Mouse (Mus musculus) midbrain, embryonic 11.5 days (tissue): Measurements from ENCODE around the gene Ufsp2. TPM values are rescaled to one million over a fixed set of nuclear protein-coding genes. Genes with fewer than 3 reads are reported as not detected.

ENCODE experiments used
- ATAC-seq: fragments of 200-750 bp; cut with Nextera tagmentation; 2 replicates; pipeline ENCODE4 v1.8.0; 2017; ENCODE audit warnings: moderate TSS enrichment, moderate library complexity; ENCODE audit not compliant: low FRiP score
- DNase-seq: peaks from one replicate; pipeline ENCODE4 v3.0.0; 2015; ENCODE audit warnings: low spot score; ENCODE audit errors: missing footprints
- H3K27ac ChIP-seq: fragments of 300-500 bp; sonication (generic); 2 replicates; pipeline ENCODE4 v1.5.1; 2014; ENCODE audit warnings: low read depth, low read length
- H3K27me3 ChIP-seq: fragments of 300-500 bp; sonication (generic); 2 replicates; pipeline ENCODE4 v1.6.1; 2014; ENCODE audit warnings: mild to moderate bottlenecking, low read length, moderate library complexity, mixed read lengths; ENCODE audit not compliant: control insufficient read depth, insufficient read depth
- H3K36me3 ChIP-seq: fragments of 300-500 bp; sonication (generic); 2 replicates; pipeline ENCODE4 v1.6.1; 2014; ENCODE audit warnings: mild to moderate bottlenecking, low read length, moderate library complexity, mixed read lengths; ENCODE audit not compliant: control insufficient read depth, insufficient read depth
- H3K4me1 ChIP-seq: fragments of 300-500 bp; sonication (generic); 2 replicates; pipeline ENCODE4 v1.6.1; 2014; ENCODE audit warnings: low read length; ENCODE audit not compliant: control insufficient read depth, insufficient read depth
- H3K4me2 ChIP-seq: fragments of 300-500 bp; sonication (generic); 2 replicates; pipeline ENCODE4 v1.6.1; 2014; ENCODE audit warnings: mild to moderate bottlenecking, moderate library complexity
- H3K4me3 ChIP-seq: fragments of 300-500 bp; sonication (generic); 2 replicates; pipeline ENCODE4 v1.5.1; 2014; ENCODE audit warnings: low read depth, low read length
- H3K9ac ChIP-seq: fragments of 300-500 bp; sonication (generic); 2 replicates; pipeline ENCODE4 v1.6.1; 2014; ENCODE audit warnings: low read length
- H3K9me3 ChIP-seq: fragments of 300-500 bp; sonication (generic); 2 replicates; pipeline ENCODE4 v1.6.1; 2016; ENCODE audit warnings: low read length; ENCODE audit not compliant: control insufficient read depth
- WGBS: fragments of 180-500 bp; shearing (Covaris S2); extraction: QIAGEN DNeasy Blood & Tissue Kit; methylation state at CpG from one replicate; pipeline ENCODE4 v1.1.7; 2014; 5-methylcytosine and 5-hydroxymethylcytosine counted together
- polyA plus RNA-seq: library from polyadenylated mRNA; unstranded; fragments of >200 nt; fragmentation: Nextera tagmentation; extraction: Ambion mirVana; gene quantifications from 2 replicates; pipeline ENCODE4 v1.2.1, GENCODE M21; 2014

Ufsp2 gene
- polyA plus RNA-seq, 1 experiment from 2014 or later: 55.0 TPM

GRCm38 (mm10) chr8:45988189-45988588 lies 12.9 kb downstream of the Ufsp2 start:
- Histone ChIP-seq H3K9ac (no peak overlapping the region), H3K27ac (no peak overlapping the region), H3K36me3 (peaks cover 2% of the 10 kb centered on the region; the same call in 1 of the 2 replicates), H3K9me3 (no peaks in the 10 kb centered on the region), H3K4me2 (no peak overlapping the region), H3K27me3 (no peaks in the 10 kb centered on the region), H3K4me1 (no peaks in the 10 kb centered on the region), H3K4me3 (no peak overlapping the region)
- ATAC-seq: no peak
- no peak for DNase-seq
- 71% methylated on average over 2 of the region's 2 CpGs for WGBS

GRCm38 (mm10) chr8:45990631-45991310 lies 15.4 kb downstream of the Ufsp2 start:
- H3K27ac ChIP-seq: no peak overlapping the region
- WGBS: 96% methylated on average over 4 of the region's 4 CpGs
- H3K9ac ChIP-seq: no peak overlapping the region
- no peak overlapping the region for H3K4me2 ChIP-seq
- ATAC-seq (no peak), DNase-seq (no peak)
- no peaks in the 10 kb centered on the region; the same call in 1 of the 2 replicates for H3K36me3 ChIP-seq
- H3K27me3 ChIP-seq: no peaks in the 10 kb centered on the region
- no peak overlapping the region for H3K4me3 ChIP-seq
- no peaks in the 10 kb centered on the region for H3K4me1 ChIP-seq
- H3K9me3 ChIP-seq: no peaks in the 10 kb centered on the region

GRCm38 (mm10) chr8:45994111-45994510 lies 18.8 kb downstream of the Ufsp2 start:
- DNase-seq (no peak), ATAC-seq (no peak)
- Histone ChIP-seq H3K4me3 (no peak overlapping the region), H3K4me1 (peaks cover 2% of the 10 kb centered on the region), H3K27me3 (no peaks in the 10 kb centered on the region), H3K9ac (no peak overlapping the region), H3K4me2 (no peak overlapping the region), H3K36me3 (no peaks in the 10 kb centered on the region; the same call in 1 of the 2 replicates), H3K27ac (no peak overlapping the region), H3K9me3 (no peaks in the 10 kb centered on the region)
- WGBS: 96% methylated on average over 2 of the region's 2 CpGs

- WGBS: 92% methylated on average over 3 of the region's 3 CpGs
- no peaks in the 10 kb centered on the region; the same call in 1 of the 2 replicates for H3K36me3 ChIP-seq
- ATAC-seq: no peak
These were observed 20.2 kb downstream of the Ufsp2 start for GRCm38 (mm10) chr8:45995576-45995975.

GRCm38 (mm10) chr8:45998228-45998627 lies 22.9 kb downstream of the Ufsp2 start:
- no peak overlapping the region for H3K4me3 ChIP-seq
- H3K4me2 ChIP-seq: no peak overlapping the region
- no peak overlapping the region for H3K27ac ChIP-seq
- ATAC-seq: no peak
- peaks cover 6% of the 10 kb centered on the region for H3K4me1 ChIP-seq
- no peaks in the 10 kb centered on the region for H3K9me3 ChIP-seq
- no peaks in the 10 kb centered on the region for H3K27me3 ChIP-seq
- no peak overlapping the region for H3K9ac ChIP-seq
- no peak for DNase-seq
- 87% methylated on average over 2 of the region's 2 CpGs for WGBS
- H3K36me3 ChIP-seq: no peaks in the 10 kb centered on the region; the same call in 1 of the 2 replicates

More at GRCm38 (mm10) chr8:45995576-45995975, 20.2 kb downstream of the Ufsp2 start:
- Histone ChIP-seq H3K27me3 (no peaks in the 10 kb centered on the region), H3K9me3 (no peaks in the 10 kb centered on the region), H3K4me2 (no peak overlapping the region), H3K27ac (no peak overlapping the region), H3K4me1 (peaks cover 6% of the 10 kb centered on the region), H3K9ac (no peak overlapping the region), H3K4me3 (no peak overlapping the region)
- no peak for DNase-seq

- WGBS: 4% methylated on average over 22 of the region's 22 CpGs
- no peak for DNase-seq
These were observed 23.9 kb downstream of the Ufsp2 start, which contains the start of gene Lrp2bp for GRCm38 (mm10) chr8:45999138-45999783. Lrp2bp (plus strand) TSS chr8:45999303.

GRCm38 (mm10) chr8:45999784-46000705 lies 24.7 kb downstream of the Ufsp2 start:
- Histone ChIP-seq H3K9ac (peak overlapping the region; percentile 86), H3K27me3 (no peaks in the 10 kb centered on the region), H3K4me2 (peak overlapping the region; percentile 70), H3K36me3 (no peaks in the 10 kb centered on the region; the same call in 1 of the 2 replicates), H3K9me3 (no peaks in the 10 kb centered on the region), H3K27ac (peak overlapping the region; percentile 94), H3K4me3 (peak overlapping the region; percentile 44), H3K4me1 (peaks cover 6% of the 10 kb centered on the region)
- WGBS: 6% methylated on average over 55 of the region's 55 CpGs
- DNase-seq: peak; percentile 100
- peak; percentile 99 for ATAC-seq

More at GRCm38 (mm10) chr8:45999138-45999783, 23.9 kb downstream of the Ufsp2 start, which contains the start of gene Lrp2bp:
- Histone ChIP-seq H3K36me3 (no peaks in the 10 kb centered on the region; the same call in 1 of the 2 replicates), H3K27ac (peak within 1 kb of the TSS; percentile 94), H3K27me3 (no peaks in the 10 kb centered on the region), H3K4me3 (peak within 1 kb of the TSS; percentile 44), H3K4me2 (peak within 1 kb of the TSS; percentile 70), H3K9ac (peak within 1 kb of the TSS; percentile 86), H3K9me3 (no peaks in the 10 kb centered on the region), H3K4me1 (peaks cover 6% of the 10 kb centered on the region)
- ATAC-seq: peak; percentile 8

- no peak within 1 kb of the TSS for H3K9ac ChIP-seq
- no peak within 1 kb of the TSS for H3K4me3 ChIP-seq
- H3K9me3 ChIP-seq: no peaks in the 10 kb centered on the region
- ATAC-seq (no peak), DNase-seq (no peak)
- H3K27ac ChIP-seq: no peak within 1 kb of the TSS
- no peaks in the 10 kb centered on the region for H3K36me3 ChIP-seq
- no peaks in the 10 kb centered on the region for H3K27me3 ChIP-seq
- no peaks in the 10 kb centered on the region for H3K4me1 ChIP-seq
- no peak within 1 kb of the TSS for H3K4me2 ChIP-seq
- WGBS: 77% methylated on average over 4 of the region's 4 CpGs
These were observed 30.3 kb downstream of the Ufsp2 start, which contains the start of gene Ankrd37 for GRCm38 (mm10) chr8:46005596-46005995. Ankrd37 (minus strand) TSS chr8:46005707.
